Mouse (Mus musculus) embryonic facial prominence, embryonic 10.5 days (tissue): ENCODE measurements at regions not wholly inside any gene's neighbourhood (a gene's known extent, or its start where the extent isn't known, plus 50 kb on each side); places are given as distances from the start of the nearest gene placed in this dataset.

Experiments
- DNase-seq: peaks from one replicate; pipeline ENCODE4 v3.0.0-alpha.2; 2017; ENCODE audit warnings: low spot score
- H3K27ac ChIP-seq: fragments of 300-500 bp; sonication (generic); replicated peaks from 2 replicates; pipeline ENCODE4 v1.5.1; 2016; ENCODE audit warnings: mild to moderate bottlenecking
- H3K27me3 ChIP-seq: fragments of 300-500 bp; sonication (generic); replicated peaks from 2 replicates; pipeline ENCODE4 v1.6.1; 2016; ENCODE audit warnings: low read depth, mild to moderate bottlenecking; ENCODE audit not compliant: poor library complexity, severe bottlenecking
- H3K36me3 ChIP-seq: fragments of 300-500 bp; sonication (generic); replicated peaks from 2 replicates; pipeline ENCODE4 v1.6.1; 2016; ENCODE audit warnings: mild to moderate bottlenecking, moderate library complexity
- H3K4me1 ChIP-seq: fragments of 300-500 bp; sonication (generic); 2 replicates; pipeline ENCODE4 v1.6.1; 2016
- H3K4me3 ChIP-seq: fragments of 300-500 bp; sonication (generic); 2 replicates; pipeline ENCODE4 v1.5.1; 2016; ENCODE audit warnings: mild to moderate bottlenecking, moderate library complexity
- H3K9me3 ChIP-seq: fragments of 300-500 bp; sonication (generic); 2 replicates; pipeline ENCODE4 v1.6.1; 2016; ENCODE audit warnings: mild to moderate bottlenecking
- WGBS: fragments of 180-500 bp; shearing (Covaris S2); methylation state at CpG from one replicate; pipeline ENCODE4 v1.1.7; 2016; 5-methylcytosine and 5-hydroxymethylcytosine counted together

DNA sequence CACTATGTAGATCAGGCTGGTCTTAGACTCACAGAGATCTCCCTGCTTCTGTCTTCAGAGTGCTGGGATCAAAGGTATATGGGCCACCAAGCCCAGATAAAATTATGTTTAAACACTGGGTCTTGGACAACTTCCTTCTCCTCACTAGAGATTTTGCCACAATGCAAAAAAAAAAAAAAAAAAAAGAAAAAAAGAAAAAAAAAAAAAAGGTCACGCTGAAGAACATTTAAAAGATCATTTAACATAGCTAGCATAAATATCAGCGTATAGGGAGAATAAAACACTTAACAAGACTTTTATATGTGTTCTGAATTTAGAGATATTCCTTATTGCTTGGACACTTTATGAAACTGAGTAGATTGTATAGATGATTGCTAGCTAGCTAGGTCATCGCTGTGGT lies 137.1 kb upstream of the Slc38a2 start:
- Histone ChIP-seq H3K4me3 (no peak overlapping the region), H3K36me3 (no peaks in the 10 kb centered on the region), H3K27ac (no peak overlapping the region), H3K9me3 (no peaks in the 10 kb centered on the region), H3K27me3 (no peaks in the 10 kb centered on the region), H3K4me1 (peaks cover 5% of the 10 kb centered on the region; the same call in 1 of the 2 replicates)
- no peak for DNase-seq
- WGBS = 93% methylated on average over 3 of the region's 3 CpGs

DNA sequence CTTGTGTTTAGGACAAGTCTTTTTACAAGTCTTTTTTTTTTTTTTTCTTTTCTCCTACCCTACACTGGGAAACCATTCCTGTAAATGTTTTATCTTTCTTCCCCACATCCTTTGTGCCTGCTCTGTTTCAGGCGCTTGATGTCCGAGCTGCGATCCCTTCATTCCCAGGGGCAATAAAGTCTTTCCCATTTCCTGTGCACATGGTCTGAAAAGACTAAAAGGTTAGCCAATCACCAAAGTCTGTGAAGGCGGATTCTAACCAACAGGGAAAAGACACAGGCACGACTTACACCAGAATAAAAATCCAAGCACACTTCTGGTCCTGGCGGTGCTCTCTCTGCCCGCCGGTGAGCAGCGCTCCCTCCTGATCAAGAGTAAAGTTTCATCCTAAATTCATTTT lies 135.3 kb upstream of the Slc38a2 start:
- WGBS = 71% methylated on average over 9 of the region's 9 CpGs
- DNase-seq = no peak
- H3K27me3 ChIP-seq = no peaks in the 10 kb centered on the region

DNA sequence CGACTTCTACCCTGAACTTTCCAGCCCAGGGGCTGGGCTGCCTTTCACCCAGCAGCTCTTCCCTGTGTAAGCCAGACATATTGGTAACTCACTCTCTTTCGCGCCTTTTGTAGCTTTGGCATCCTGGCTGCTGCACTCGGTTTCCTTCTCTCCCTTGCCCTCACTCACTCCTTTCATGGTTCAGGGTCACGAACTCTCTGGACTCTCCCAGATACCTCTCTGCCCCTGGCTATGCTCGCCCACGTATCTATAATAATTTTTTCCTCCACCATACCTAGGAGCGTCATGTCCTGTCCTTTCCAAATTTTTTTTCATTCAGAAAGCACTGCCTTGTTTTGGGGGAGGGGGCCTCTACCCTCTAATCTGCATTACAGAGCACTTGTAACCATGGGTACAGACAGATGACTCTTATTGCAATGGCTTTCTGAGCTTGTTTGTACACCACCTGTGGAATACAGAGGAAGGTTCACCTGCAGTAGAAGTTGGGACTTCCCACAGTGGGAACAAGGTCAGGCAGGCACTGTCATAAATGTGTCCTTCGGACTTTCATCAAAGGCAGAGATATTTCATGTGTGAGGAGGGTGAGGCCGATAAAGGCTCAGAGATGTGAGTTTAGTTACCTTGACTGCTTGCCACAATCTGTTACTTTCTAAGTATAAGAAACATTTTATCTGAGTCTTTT lies 134.8 kb upstream of the Slc38a2 start:
- H3K4me3 ChIP-seq = no peak overlapping the region
- H3K4me1 ChIP-seq = 0 out of 2 replicates have a peak, but pooled peaks cover 2% of the 10 kb centered on the region
- no peak for DNase-seq
- H3K9me3 ChIP-seq = no peaks in the 10 kb centered on the region
- no peak overlapping the region for H3K27ac ChIP-seq
- no peaks in the 10 kb centered on the region for H3K27me3 ChIP-seq
- no peaks in the 10 kb centered on the region for H3K36me3 ChIP-seq
- 85% methylated on average over 10 of the region's 10 CpGs for WGBS

More for the DNA sequence above, 135.3 kb upstream of the Slc38a2 start:
- H3K4me3 ChIP-seq = no peak overlapping the region
- no peak overlapping the region for H3K27ac ChIP-seq
- no peaks in the 10 kb centered on the region for H3K9me3 ChIP-seq
- H3K4me1 ChIP-seq = 0 out of 2 replicates have a peak, but pooled peaks cover 2% of the 10 kb centered on the region
- H3K36me3 ChIP-seq = no peaks in the 10 kb centered on the region

DNA sequence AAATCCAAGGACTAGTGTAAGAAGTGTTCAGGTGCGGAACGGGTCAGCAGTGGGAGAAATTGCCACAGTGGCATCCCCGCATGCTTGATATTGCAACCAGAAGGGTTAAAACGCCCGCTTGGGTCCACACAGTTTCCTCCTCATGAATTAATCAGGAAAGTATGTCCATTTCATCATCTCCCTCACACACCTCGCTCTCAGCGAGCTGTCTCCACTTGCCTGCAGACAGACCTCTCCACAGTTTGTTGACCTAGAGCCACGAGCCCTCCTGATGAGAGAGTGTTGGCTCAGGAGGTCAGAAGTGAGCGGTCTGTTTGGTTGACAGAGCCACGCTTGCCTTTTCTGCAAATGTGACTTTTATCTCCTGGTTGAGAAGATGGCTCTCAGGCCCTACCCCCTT lies 132.9 kb upstream of the Slc38a2 start:
- no peak overlapping the region for H3K4me3 ChIP-seq
- 0 out of 2 replicates have a peak, but pooled peaks cover 5% of the 10 kb centered on the region for H3K4me1 ChIP-seq
- H3K9me3 ChIP-seq = no peaks in the 10 kb centered on the region
- no peaks in the 10 kb centered on the region for H3K36me3 ChIP-seq
- no peak for DNase-seq
- H3K27ac ChIP-seq = no peak overlapping the region
- WGBS = 83% methylated on average over 10 of the region's 10 CpGs
- H3K27me3 ChIP-seq = no peaks in the 10 kb centered on the region

DNA sequence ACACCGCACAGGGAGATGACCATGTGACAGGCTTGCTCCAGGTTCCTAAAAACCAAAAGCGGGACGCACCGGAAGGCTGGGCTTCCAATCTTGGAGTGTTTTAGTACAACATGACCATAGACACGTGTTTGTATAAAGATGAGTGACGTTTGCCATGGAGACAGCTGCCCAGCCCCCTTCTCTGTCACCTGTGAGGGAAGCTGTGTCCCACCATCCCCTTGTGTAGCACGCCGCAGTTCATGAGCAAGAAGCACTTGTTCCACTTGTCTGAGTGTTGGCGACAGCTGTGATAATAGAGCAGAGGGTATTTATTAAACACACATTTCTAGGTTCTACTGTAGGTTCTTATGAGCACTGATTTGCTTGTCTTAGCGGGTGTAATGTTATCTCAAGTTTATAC lies 131.7 kb upstream of the Slc38a2 start:
- H3K9me3 ChIP-seq = no peaks in the 10 kb centered on the region
- WGBS = 92% methylated on average over 10 of the region's 10 CpGs

DNA sequence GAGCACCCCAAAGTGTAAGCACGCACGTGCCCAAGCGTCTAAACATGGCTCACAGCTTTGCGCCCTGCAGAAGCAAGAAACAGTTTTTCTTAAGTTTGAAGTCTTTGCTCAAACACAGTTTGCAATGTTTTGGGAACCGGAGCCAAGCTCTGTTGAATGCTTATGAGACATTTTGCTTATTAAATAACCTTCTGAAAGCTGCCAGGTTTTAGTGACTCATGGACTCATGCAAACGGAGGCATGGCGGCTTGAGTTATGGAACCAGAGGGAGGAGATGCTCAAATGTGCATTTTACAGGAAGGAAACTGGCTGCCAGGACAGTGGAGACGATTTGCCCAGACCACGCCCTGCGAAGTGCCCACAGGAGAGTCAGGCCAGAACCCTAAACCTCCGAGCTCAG lies 131.0 kb upstream of the Slc38a2 start:
- Histone ChIP-seq H3K27me3 (no peaks in the 10 kb centered on the region), H3K36me3 (no peaks in the 10 kb centered on the region), H3K4me1 (0 out of 2 replicates have a peak, but pooled peaks cover 5% of the 10 kb centered on the region), H3K4me3 (no peak overlapping the region), H3K9me3 (no peaks in the 10 kb centered on the region), H3K27ac (no peak overlapping the region)
- DNase-seq = no peak
- WGBS = 92% methylated on average over 11 of the region's 11 CpGs

More for the DNA sequence above, 131.7 kb upstream of the Slc38a2 start:
- no peak overlapping the region for H3K4me3 ChIP-seq
- H3K36me3 ChIP-seq = no peaks in the 10 kb centered on the region
- DNase-seq = no peak
- H3K27me3 ChIP-seq = no peaks in the 10 kb centered on the region
- no peak overlapping the region for H3K27ac ChIP-seq
- H3K4me1 ChIP-seq = 0 out of 2 replicates have a peak, but pooled peaks cover 5% of the 10 kb centered on the region

DNA sequence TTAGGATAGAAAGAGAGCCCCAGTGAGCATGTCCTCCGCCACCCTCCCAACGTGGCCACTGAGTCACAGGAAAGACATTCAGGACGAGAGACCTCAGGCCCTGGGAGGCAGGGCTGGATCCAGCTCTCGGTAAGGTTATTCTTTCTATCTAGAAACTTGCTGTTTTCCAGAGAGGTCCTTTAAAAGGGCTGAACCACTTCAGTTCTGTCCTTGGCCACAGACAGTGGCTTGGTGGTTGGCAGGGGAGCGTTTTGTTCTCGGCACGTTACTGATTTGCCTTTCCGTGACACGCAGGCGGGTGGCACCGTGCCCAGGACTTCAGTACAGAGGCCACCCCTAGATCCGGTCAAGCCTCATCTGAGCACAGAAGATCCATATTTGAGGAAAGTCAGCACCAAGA lies 130.4 kb upstream of the Slc38a2 start:
- no peak overlapping the region for H3K4me3 ChIP-seq
- H3K27me3 ChIP-seq = no peaks in the 10 kb centered on the region
- no peak overlapping the region for H3K27ac ChIP-seq
- WGBS = 92% methylated on average over 12 of the region's 12 CpGs
- 0 out of 2 replicates have a peak, but pooled peaks cover 5% of the 10 kb centered on the region for H3K4me1 ChIP-seq
- no peaks in the 10 kb centered on the region for H3K9me3 ChIP-seq
- no peaks in the 10 kb centered on the region for H3K36me3 ChIP-seq
- DNase-seq = no peak

DNA sequence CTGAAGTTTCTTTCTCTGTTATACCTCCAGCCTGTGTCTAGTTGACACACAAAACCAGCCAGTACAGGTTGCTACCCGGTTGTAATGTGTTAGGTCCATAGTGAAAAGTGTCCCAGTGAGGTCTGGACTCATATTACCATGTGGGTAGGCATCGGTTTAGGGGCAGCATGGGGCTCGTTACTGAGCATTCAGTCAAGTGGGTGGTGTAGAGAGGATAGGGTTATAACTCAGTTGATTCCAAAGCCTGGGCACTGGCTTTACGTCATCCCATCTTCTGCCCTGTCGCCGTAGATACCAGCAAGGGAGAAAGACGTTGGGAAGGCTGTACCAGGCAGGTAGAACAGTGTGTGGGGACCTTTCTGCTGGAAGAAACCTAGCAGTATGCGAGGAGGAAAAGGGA lies 129.2 kb upstream of the Slc38a2 start:
- Histone ChIP-seq H3K27ac (no peak overlapping the region), H3K27me3 (no peaks in the 10 kb centered on the region), H3K4me1 (0 out of 2 replicates have a peak, but pooled peaks cover 3% of the 10 kb centered on the region), H3K36me3 (no peaks in the 10 kb centered on the region), H3K4me3 (no peak overlapping the region), H3K9me3 (no peaks in the 10 kb centered on the region)
- WGBS = 89% methylated on average over 8 of the region's 8 CpGs
- DNase-seq = no peak

DNA sequence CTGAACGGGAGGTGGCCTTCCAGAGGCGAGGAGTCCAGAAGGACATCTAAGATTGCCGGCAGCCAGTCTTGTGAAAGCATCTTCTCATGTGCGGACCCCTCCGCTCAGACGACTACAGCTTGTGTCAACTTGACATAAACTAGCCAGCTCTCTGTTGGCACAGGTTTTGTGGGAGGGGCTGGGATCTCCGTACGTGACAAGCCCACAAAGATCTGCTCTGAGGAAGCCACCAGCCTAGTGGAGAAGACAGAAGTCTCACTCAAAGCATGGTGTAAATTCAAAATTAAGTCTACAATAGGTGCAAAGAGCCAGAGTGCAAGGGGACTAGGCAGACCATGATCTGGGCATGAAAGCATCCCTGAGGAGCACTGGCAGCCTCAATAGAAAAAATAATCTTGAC lies 128.4 kb upstream of the Slc38a2 start:
- 88% methylated on average over 8 of the region's 8 CpGs for WGBS
- DNase-seq = no peak
- H3K36me3 ChIP-seq = no peaks in the 10 kb centered on the region

DNA sequence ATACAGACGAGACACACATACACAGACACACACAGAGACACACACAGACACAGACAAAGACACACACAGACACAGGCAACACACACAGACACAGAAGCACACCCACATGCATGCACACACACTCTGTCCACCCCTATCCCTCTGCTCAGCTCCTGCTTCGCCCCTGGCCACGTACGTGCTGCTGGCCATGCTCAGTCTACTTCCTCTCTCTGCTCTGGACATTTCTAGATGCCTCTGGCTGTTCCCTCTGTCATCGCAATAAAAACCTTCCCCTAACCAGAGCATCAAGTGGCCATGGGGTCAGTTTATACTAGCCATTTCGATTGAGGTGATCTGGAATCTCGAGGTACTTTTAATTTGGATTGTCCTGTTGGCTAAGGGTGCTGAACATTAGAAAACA lies 118.9 kb upstream of the Slc38a2 start:
- no peak for DNase-seq
- no peak overlapping the region for H3K4me3 ChIP-seq
- H3K27ac ChIP-seq = no peak overlapping the region
- H3K4me1 ChIP-seq = 0 out of 2 replicates have a peak, but pooled peaks cover 2% of the 10 kb centered on the region
- 86% methylated on average over 7 of the region's 7 CpGs for WGBS
- H3K36me3 ChIP-seq = no peaks in the 10 kb centered on the region
- H3K27me3 ChIP-seq = no peaks in the 10 kb centered on the region
- H3K9me3 ChIP-seq = no peaks in the 10 kb centered on the region

More for the DNA sequence above, 128.4 kb upstream of the Slc38a2 start:
- Histone ChIP-seq H3K4me3 (no peak overlapping the region), H3K27me3 (no peaks in the 10 kb centered on the region), H3K4me1 (0 out of 2 replicates have a peak, but pooled peaks cover 3% of the 10 kb centered on the region), H3K9me3 (no peaks in the 10 kb centered on the region), H3K27ac (no peak overlapping the region)

DNA sequence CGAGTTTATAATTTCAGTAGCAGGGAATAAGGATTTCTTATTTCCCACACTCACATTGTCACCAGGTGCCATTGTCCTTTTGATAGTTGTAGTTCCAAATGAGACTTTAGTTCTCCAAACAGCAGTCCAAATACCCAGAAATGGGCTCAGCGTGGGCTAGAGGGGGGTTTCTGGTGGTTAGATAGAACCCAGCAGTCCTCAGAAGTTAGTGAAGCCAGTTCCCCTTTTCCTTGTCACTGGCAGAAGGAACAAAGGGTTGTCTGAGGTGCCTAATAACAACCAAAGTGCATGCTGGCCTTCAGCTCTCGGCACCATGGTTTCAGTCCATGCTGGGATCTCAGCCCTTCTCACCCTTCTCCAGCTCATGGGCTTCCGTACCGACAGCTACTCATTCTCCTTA lies 118.1 kb upstream of the Slc38a2 start:
- no peaks in the 10 kb centered on the region for H3K27me3 ChIP-seq
- no peak overlapping the region for H3K27ac ChIP-seq
- peaks cover 3% of the 10 kb centered on the region; the same call in 1 of the 2 replicates for H3K9me3 ChIP-seq
- no peak overlapping the region for H3K4me3 ChIP-seq
- no peak for DNase-seq
- no peaks in the 10 kb centered on the region for H3K36me3 ChIP-seq
- 0 out of 2 replicates have a peak, but pooled peaks cover 2% of the 10 kb centered on the region for H3K4me1 ChIP-seq
- 86% methylated on average over 5 of the region's 5 CpGs for WGBS

DNA sequence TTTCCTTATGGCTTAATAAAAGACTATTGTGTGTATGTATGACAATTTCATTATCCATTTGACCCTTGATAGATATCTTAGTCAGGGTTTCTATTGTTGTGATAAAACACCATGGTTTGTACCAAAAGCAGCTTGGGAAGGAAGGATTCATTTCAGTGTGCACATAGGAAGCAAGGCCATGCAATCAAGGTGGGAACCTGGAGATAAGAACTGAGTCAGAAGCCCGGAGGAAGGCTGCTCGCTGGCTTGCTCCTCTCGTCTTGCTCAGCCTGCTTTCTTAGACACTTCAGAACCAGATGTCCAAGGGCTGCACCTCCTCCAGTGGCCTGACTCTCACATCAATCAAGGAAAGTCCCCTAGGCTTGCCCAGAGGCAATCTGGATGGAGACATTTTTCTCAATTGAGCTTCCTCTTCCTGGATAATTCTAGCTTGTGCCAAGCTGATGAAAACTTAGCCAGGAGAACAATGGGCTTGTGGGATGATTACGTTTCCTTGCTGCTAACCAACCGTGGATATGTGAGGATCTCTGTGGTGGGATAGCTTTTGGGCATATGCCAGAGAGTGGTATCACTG lies 117.6 kb upstream of the Slc38a2 start:
- H3K36me3 ChIP-seq = no peaks in the 10 kb centered on the region
- H3K9me3 ChIP-seq = peaks cover 8% of the 10 kb centered on the region; the same call in 1 of the 2 replicates
- 77% methylated on average over 5 of the region's 5 CpGs for WGBS
- DNase-seq = no peak
- H3K27ac ChIP-seq = no peak overlapping the region
- H3K4me3 ChIP-seq = no peak overlapping the region
- H3K27me3 ChIP-seq = no peaks in the 10 kb centered on the region
- H3K4me1 ChIP-seq = 0 out of 2 replicates have a peak, but pooled peaks cover 2% of the 10 kb centered on the region

DNA sequence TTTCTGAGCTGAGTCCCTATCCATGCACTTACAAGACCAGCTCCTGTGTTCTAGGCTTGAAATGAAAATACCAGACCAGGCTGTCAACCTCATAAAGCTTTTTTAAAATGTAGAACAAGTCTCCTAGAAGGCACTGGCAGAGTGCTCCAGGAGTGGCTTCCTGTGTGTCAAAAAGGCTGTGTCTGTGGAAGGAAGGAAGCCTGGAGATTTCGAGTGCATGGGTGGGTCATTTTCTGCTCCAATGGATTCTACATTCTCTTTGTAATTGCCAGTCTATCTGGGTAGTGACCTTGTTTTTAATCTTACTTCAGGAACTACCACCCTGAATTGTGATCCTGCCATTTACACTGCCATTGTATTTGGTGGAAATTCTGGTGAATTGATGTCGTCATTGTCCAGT lies 113.9 kb upstream of the Slc38a2 start:
- no peaks in the 10 kb centered on the region for H3K27me3 ChIP-seq
- WGBS = 82% methylated on average over 2 of the region's 2 CpGs
- no peak for DNase-seq
- no peak overlapping the region for H3K4me3 ChIP-seq
- H3K27ac ChIP-seq = no peak overlapping the region
- H3K36me3 ChIP-seq = no peaks in the 10 kb centered on the region
- 0 out of 2 replicates have a peak, but pooled peaks cover 2% of the 10 kb centered on the region for H3K4me1 ChIP-seq
- peaks cover 14% of the 10 kb centered on the region for H3K9me3 ChIP-seq
